Mouse (Mus musculus): ENCODE data around the gene Prss42. TPM values are rescaled to one million over a fixed set of nuclear protein-coding genes. Genes with fewer than 3 reads are reported as not detected.
A peak's percentile ranks its signal among the peaks of the same experiment; 100 is the strongest.

The Prss42 gene
- total and polyA plus RNA-seq, 3 experiments = 0.44 to 2.3 (median 0.53) TPM

DNA sequence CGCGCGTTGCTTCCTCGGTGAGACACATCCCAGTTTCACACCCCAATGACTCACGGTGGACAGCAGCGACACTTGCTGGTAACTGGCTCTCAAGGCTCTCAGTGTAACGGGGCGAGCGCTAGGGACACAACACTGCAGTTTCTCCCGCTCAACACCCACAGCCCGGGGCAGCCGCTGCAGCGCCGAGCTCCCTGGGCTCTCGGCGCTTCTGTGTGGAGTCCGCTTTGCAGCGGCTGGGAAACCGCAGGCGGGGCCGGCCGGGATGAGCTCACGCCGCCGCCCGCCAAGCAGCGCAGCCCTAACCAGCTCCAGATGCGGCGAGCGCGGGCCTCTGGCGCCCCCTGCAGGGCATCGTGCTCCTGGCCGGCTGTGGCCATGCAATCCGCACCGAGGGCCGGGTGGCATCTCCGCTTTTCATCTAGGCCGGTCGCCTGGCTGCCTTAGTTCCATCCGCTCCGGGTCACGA, 16.7 kb upstream of the Prss42 start:
- ATAC-seq (ENCODE audit: extremely low read depth, insufficient number of reproducible peaks, low FRiP score, poor library complexity, severe bottlenecking) (peak; percentile 28; the same call in 1 of the 2 replicates), DNase-seq (ENCODE audit: low spot score) (peak; percentile 45)
- Histone ChIP-seq H3K9me3 (replicated peaks) (no peaks in the 10 kb centered on the region), H3K4me1 (ENCODE audit: insufficient read depth, low read depth, low read length) (peaks cover 7% of the 10 kb centered on the region; the same call in 1 of the 2 replicates), H3K27me3 (ENCODE audit: insufficient read depth, low read length) (peaks cover 52% of the 10 kb centered on the region), H3K4me3 (ENCODE audit: low read depth, low read length) (peak overlapping the region; percentile 52; the same call in 1 of the 2 replicates), H3K36me3 (replicated peaks) (no peaks in the 10 kb centered on the region)
- no peak for TF ChIP-seq POLR2AphosphoS5 (IDR thresholded peaks at IDR 0.05; ENCODE audit: insufficient replicate concordance, low read depth, low read length)
- no peak for TF ChIP-seq GATA1 (IDR thresholded peaks at IDR 0.05; ENCODE audit: borderline replicate concordance, low read length)
- peak; percentile 44; the same call in 1 of the 2 replicates for TF ChIP-seq CTCF (IDR thresholded peaks at IDR 0.05; ENCODE audit: low read depth, low read length)
- TF ChIP-seq TAL1 (conservative IDR thresholded peaks at IDR 0.05; ENCODE audit: low read depth, low read length) = no peak
- TF ChIP-seq GATA2 (IDR thresholded peaks at IDR 0.05; ENCODE audit: borderline replicate concordance, low read depth, low read length) = no peak

DNA sequence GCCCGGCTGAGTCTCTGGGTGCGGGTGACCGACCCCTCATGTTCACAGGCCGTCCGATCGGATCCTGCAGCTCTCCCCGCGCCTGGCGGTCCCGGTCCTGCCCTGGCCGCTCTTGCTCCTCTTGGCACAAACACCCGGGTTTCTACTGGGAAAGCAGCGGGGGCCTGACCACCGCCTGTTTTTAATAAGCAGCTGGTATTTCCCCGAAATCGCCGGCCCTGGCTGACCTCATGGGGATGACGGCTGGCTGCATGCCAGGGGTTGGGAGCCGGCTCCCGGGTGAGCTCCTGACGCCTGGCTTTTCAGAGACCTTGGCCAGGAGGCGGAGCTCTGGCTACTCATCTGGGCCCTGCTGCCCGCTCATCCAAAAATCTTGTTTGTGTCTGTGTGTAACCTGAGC, 16.2 kb upstream of the Prss42 start:
- Histone ChIP-seq H3K4me3 (ENCODE audit: low read depth, low read length) (peak overlapping the region; percentile 52; the same call in 1 of the 2 replicates), H3K9me3 (replicated peaks) (no peaks in the 10 kb centered on the region), H3K4me1 (ENCODE audit: insufficient read depth, low read depth, low read length) (peaks cover 7% of the 10 kb centered on the region; the same call in 1 of the 2 replicates), H3K36me3 (replicated peaks) (no peaks in the 10 kb centered on the region), H3K27me3 (ENCODE audit: insufficient read depth, low read length) (peaks cover 52% of the 10 kb centered on the region)
- DNase-seq (ENCODE audit: low spot score) = no peak
- ATAC-seq (ENCODE audit: extremely low read depth, insufficient number of reproducible peaks, low FRiP score, poor library complexity, severe bottlenecking) = no peak
- TF ChIP-seq CTCF (IDR thresholded peaks at IDR 0.05; ENCODE audit: low read depth, low read length) (no peak), GATA2 (IDR thresholded peaks at IDR 0.05; ENCODE audit: borderline replicate concordance, low read depth, low read length) (no peak), TAL1 (conservative IDR thresholded peaks at IDR 0.05; ENCODE audit: low read depth, low read length) (no peak), GATA1 (IDR thresholded peaks at IDR 0.05; ENCODE audit: borderline replicate concordance, low read length) (no peak), POLR2AphosphoS5 (IDR thresholded peaks at IDR 0.05; ENCODE audit: insufficient replicate concordance, low read depth, low read length) (no peak)

GRCm38 (mm10) chr9:110783611-110784010, 14.4 kb upstream of the Prss42 start:
- Histone ChIP-seq H3K9me3 (replicated peaks) (peaks cover 2% of the 10 kb centered on the region; the same call in 1 of the 2 replicates), H3K4me1 (ENCODE audit: insufficient read depth, low read depth, low read length) (peaks cover 7% of the 10 kb centered on the region; the same call in 1 of the 2 replicates), H3K4me3 (ENCODE audit: low read depth, low read length) (no peak overlapping the region), H3K27me3 (ENCODE audit: insufficient read depth, low read length) (peaks cover 37% of the 10 kb centered on the region), H3K36me3 (replicated peaks) (no peaks in the 10 kb centered on the region)
- ATAC-seq (ENCODE audit: extremely low read depth, insufficient number of reproducible peaks, low FRiP score, poor library complexity, severe bottlenecking) = no peak
- DNase-seq (ENCODE audit: low spot score) = no peak
- no peak for TF ChIP-seq GATA2 (IDR thresholded peaks at IDR 0.05; ENCODE audit: borderline replicate concordance, low read depth, low read length)
- TF ChIP-seq CTCF (IDR thresholded peaks at IDR 0.05; ENCODE audit: low read depth, low read length) = no peak
- no peak for TF ChIP-seq TAL1 (conservative IDR thresholded peaks at IDR 0.05; ENCODE audit: low read depth, low read length)
- TF ChIP-seq POLR2AphosphoS5 (IDR thresholded peaks at IDR 0.05; ENCODE audit: insufficient replicate concordance, low read depth, low read length) = no peak

- peaks cover 2% of the 10 kb centered on the region; the same call in 1 of the 2 replicates for H3K9me3 ChIP-seq (replicated peaks)
- no peak for ATAC-seq (ENCODE audit: extremely low read depth, insufficient number of reproducible peaks, low FRiP score, poor library complexity, severe bottlenecking)
- no peak overlapping the region for H3K4me3 ChIP-seq (ENCODE audit: low read depth, low read length)
- TF ChIP-seq CTCF (IDR thresholded peaks at IDR 0.05; ENCODE audit: low read depth, low read length) (no peak), TAL1 (conservative IDR thresholded peaks at IDR 0.05; ENCODE audit: low read depth, low read length) (no peak), GATA1 (IDR thresholded peaks at IDR 0.05; ENCODE audit: borderline replicate concordance, low read length) (no peak), POLR2AphosphoS5 (IDR thresholded peaks at IDR 0.05; ENCODE audit: insufficient replicate concordance, low read depth, low read length) (no peak), GATA2 (IDR thresholded peaks at IDR 0.05; ENCODE audit: borderline replicate concordance, low read depth, low read length) (no peak)
- peaks cover 1% of the 10 kb centered on the region for H3K36me3 ChIP-seq (replicated peaks)
- H3K4me1 ChIP-seq (ENCODE audit: insufficient read depth, low read depth, low read length) = no peaks in the 10 kb centered on the region
- no peak for DNase-seq (ENCODE audit: low spot score)
- peaks cover 3% of the 10 kb centered on the region; the same call in 1 of the 2 replicates for H3K27me3 ChIP-seq (ENCODE audit: insufficient read depth, low read length)
Observed at GRCm38 (mm10) chr9:110788169-110788568, 9.8 kb upstream of the Prss42 start.

DNA sequence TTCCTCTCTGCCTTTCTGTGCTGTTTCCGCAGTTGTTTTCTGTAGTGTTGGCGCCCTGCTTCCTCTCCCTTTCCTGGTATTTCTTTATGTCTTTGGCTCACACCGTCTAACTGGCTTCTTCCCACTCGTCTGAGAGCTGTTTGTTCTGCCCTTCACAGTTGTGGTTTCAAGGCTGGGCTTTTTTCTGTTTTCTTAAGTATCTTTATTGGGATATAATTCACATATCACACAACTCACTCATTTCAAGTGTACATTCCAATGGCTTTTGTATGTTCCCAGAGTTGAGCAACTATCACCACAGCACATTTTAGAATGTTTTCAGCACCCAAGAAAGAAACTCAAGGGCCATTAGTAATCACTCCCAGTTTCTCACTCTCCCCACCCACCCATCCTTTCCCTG, 7.5 kb upstream of the Prss42 start:
- DNase-seq (ENCODE audit: low spot score) (no peak), ATAC-seq (ENCODE audit: extremely low read depth, insufficient number of reproducible peaks, low FRiP score, poor library complexity, severe bottlenecking) (no peak)
- Histone ChIP-seq H3K4me1 (ENCODE audit: insufficient read depth, low read depth, low read length) (no peaks in the 10 kb centered on the region), H3K9me3 (replicated peaks) (peaks cover 2% of the 10 kb centered on the region; the same call in 1 of the 2 replicates), H3K4me3 (ENCODE audit: low read depth, low read length) (no peak overlapping the region), H3K36me3 (replicated peaks) (peaks cover 6% of the 10 kb centered on the region), H3K27me3 (ENCODE audit: insufficient read depth, low read length) (no peaks in the 10 kb centered on the region)
- no peak for TF ChIP-seq CTCF (IDR thresholded peaks at IDR 0.05; ENCODE audit: low read depth, low read length)

DNA sequence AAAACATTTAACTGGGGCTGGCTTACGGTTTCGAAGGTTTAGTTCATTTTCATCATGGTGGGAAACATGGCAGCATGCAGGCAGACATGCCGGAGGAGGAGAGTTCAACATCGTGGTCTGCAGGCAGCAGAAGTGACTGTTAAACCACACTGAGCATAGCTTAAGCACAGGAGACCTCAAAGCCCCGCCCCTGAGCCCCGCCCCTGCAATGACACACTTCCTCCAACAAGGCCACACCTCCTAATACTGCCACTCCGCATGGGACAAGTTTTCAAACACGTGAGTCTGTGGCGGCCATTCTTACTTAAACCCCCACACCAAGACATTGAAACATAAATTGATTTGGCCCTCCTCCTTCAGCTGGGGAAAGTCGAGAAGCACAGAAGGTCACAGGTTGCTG, 953 bp upstream of the Prss42 start:
- Histone ChIP-seq H3K27me3 (ENCODE audit: insufficient read depth, low read length) (no peaks in the 10 kb centered on the region), H3K9me3 (replicated peaks) (no peaks in the 10 kb centered on the region), H3K4me3 (ENCODE audit: low read depth, low read length) (peak overlapping the region; percentile 7; the same call in 1 of the 2 replicates), H3K4me1 (ENCODE audit: insufficient read depth, low read depth, low read length) (peaks cover 4% of the 10 kb centered on the region; the same call in 1 of the 2 replicates), H3K36me3 (replicated peaks) (peaks cover 6% of the 10 kb centered on the region)
- no peak for TF ChIP-seq CTCF (IDR thresholded peaks at IDR 0.05; ENCODE audit: low read depth, low read length)
- no peak for TF ChIP-seq GATA2 (IDR thresholded peaks at IDR 0.05; ENCODE audit: borderline replicate concordance, low read depth, low read length)
- no peak for TF ChIP-seq GATA1 (IDR thresholded peaks at IDR 0.05; ENCODE audit: borderline replicate concordance, low read length)
- TF ChIP-seq TAL1 (conservative IDR thresholded peaks at IDR 0.05; ENCODE audit: low read depth, low read length) = no peak
- no peak for TF ChIP-seq POLR2AphosphoS5 (IDR thresholded peaks at IDR 0.05; ENCODE audit: insufficient replicate concordance, low read depth, low read length)
- ATAC-seq (ENCODE audit: extremely low read depth, insufficient number of reproducible peaks, low FRiP score, poor library complexity, severe bottlenecking) (no peak), DNase-seq (ENCODE audit: low spot score) (peak; percentile 16)
